Mouse (Mus musculus) erythroblast, embryonic 14.5 days (primary cell): ENCODE data around the gene Tbc1d17.

Source experiments
- GATA1 ChIP-seq: IDR thresholded peaks from 2 replicates; pipeline ENCODE4 v1.6.1; 2012; ENCODE audit warnings: low read length, inconsistent platforms, mixed read lengths
- TAL1 ChIP-seq: IDR thresholded peaks from 3 replicates; pipeline ENCODE4 v1.6.1; 2012; ENCODE audit warnings: low read length, inconsistent platforms, mixed read lengths

- TF ChIP-seq GATA1 (no peak), TAL1 (no peak)
These were observed 1.1 kb downstream of the Tbc1d17 start for GRCm38 (mm10) chr7:44847772-44848171.
